Mouse (Mus musculus): ENCODE measurements at regions not wholly inside any gene's neighbourhood (a gene's known extent, or its start where the extent isn't known, plus 50 kb on each side); places are given as distances from the start of the nearest gene placed in this dataset.

- DNase-seq (ENCODE audit: low spot score), result no peak
- Histone ChIP-seq H3K4me3 (ENCODE audit: low read depth, low read length) (no peak overlapping the region), H3K9me3 (ENCODE audit: control insufficient read depth, low read length) (no peaks in the 10 kb centered on the region), H3K36me3 (ENCODE audit: control insufficient read depth, insufficient read depth, low read length) (no peaks in the 10 kb centered on the region), H3K4me2 (ENCODE audit: low read length) (no peak overlapping the region), H3K27me3 (replicated peaks; ENCODE audit: control insufficient read depth, insufficient read depth, low read length) (no peaks in the 10 kb centered on the region), H3K4me1 (replicated peaks; ENCODE audit: control insufficient read depth, insufficient read depth, low read length) (0 out of 2 replicates have a peak, but pooled peaks cover 3% of the 10 kb centered on the region), H3K27ac (ENCODE audit: low read depth) (no peak overlapping the region), H3K9ac (ENCODE audit: low read length) (no peak overlapping the region)
- 43% methylated on average over 3 of the region's 3 CpGs for WGBS
- ATAC-seq (replicated peaks; ENCODE audit: low FRiP score, low TSS enrichment, low read depth), result no peak
Observed at GRCm38 (mm10) chr12:9898420-9898819, 328.5 kb downstream of the Osr1 start.

GRCm38 (mm10) chr12:9901948-9902347 lies 332.0 kb downstream of the Osr1 start:
- no peak overlapping the region for H3K4me2 ChIP-seq (ENCODE audit: low read length)
- no peak overlapping the region for H3K9ac ChIP-seq (ENCODE audit: low read length)
- 25% methylated on average over 2 of the region's 2 CpGs for WGBS
- no peak for DNase-seq (ENCODE audit: low spot score)
- no peak overlapping the region for H3K27ac ChIP-seq (ENCODE audit: low read depth)
- no peaks in the 10 kb centered on the region for H3K27me3 ChIP-seq (replicated peaks; ENCODE audit: control insufficient read depth, insufficient read depth, low read length)
- no peaks in the 10 kb centered on the region for H3K36me3 ChIP-seq (ENCODE audit: control insufficient read depth, insufficient read depth, low read length)
- no peak overlapping the region for H3K4me3 ChIP-seq (ENCODE audit: low read depth, low read length)
- 0 out of 2 replicates have a peak, but pooled peaks cover 3% of the 10 kb centered on the region for H3K4me1 ChIP-seq (replicated peaks; ENCODE audit: control insufficient read depth, insufficient read depth, low read length)
- no peak for ATAC-seq (replicated peaks; ENCODE audit: low FRiP score, low TSS enrichment, low read depth)
- no peaks in the 10 kb centered on the region for H3K9me3 ChIP-seq (ENCODE audit: control insufficient read depth, low read length)

- Histone ChIP-seq H3K4me2 (ENCODE audit: low read length) (no peak overlapping the region), H3K36me3 (ENCODE audit: control insufficient read depth, insufficient read depth, low read length) (no peaks in the 10 kb centered on the region)
- ATAC-seq (replicated peaks; ENCODE audit: low FRiP score, low TSS enrichment, low read depth), result no peak
Observed at GRCm38 (mm10) chr12:9903702-9904231, 333.9 kb downstream of the Osr1 start.

DNA sequence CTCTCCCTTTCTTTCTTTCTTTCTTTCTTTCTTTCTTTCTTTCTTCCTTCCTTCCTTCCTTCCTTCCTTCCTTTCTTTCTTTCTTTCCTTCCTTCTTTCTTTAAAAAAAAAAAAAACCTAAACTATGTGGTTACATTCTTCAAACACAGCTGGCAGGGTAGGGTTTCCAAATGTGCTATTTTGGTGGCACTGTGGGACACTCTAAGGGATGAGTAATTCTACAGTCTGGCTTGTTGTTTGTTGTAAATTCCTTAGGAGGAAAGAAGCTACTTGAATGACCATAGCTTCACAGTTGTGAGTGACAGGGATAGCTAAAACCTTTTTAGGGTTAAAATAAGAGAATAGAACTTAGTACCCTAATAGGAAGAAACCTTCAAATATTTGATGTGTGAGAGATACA lies 342.4 kb downstream of the Osr1 start:
- H3K36me3 ChIP-seq (ENCODE audit: control insufficient read depth, insufficient read depth, low read length), result no peaks in the 10 kb centered on the region
- ATAC-seq (replicated peaks; ENCODE audit: low FRiP score, low TSS enrichment, low read depth), result no peak
- H3K9ac ChIP-seq (ENCODE audit: low read length), result no peak overlapping the region
- no peaks in the 10 kb centered on the region; the same call in 1 of the 2 replicates for H3K4me1 ChIP-seq (replicated peaks; ENCODE audit: control insufficient read depth, insufficient read depth, low read length)
- H3K27ac ChIP-seq (ENCODE audit: low read depth), result no peak overlapping the region
- DNase-seq (ENCODE audit: low spot score), result no peak
- H3K4me3 ChIP-seq (ENCODE audit: low read depth, low read length), result no peak overlapping the region
- no peaks in the 10 kb centered on the region for H3K9me3 ChIP-seq (ENCODE audit: control insufficient read depth, low read length)
- H3K27me3 ChIP-seq (replicated peaks; ENCODE audit: control insufficient read depth, insufficient read depth, low read length), result no peaks in the 10 kb centered on the region
- no peak overlapping the region for H3K4me2 ChIP-seq (ENCODE audit: low read length)

More at GRCm38 (mm10) chr12:9903702-9904231, 333.9 kb downstream of the Osr1 start:
- Histone ChIP-seq H3K4me3 (ENCODE audit: low read depth, low read length) (no peak overlapping the region), H3K4me1 (replicated peaks; ENCODE audit: control insufficient read depth, insufficient read depth, low read length) (0 out of 2 replicates have a peak, but pooled peaks cover 3% of the 10 kb centered on the region), H3K27ac (ENCODE audit: low read depth) (no peak overlapping the region), H3K9me3 (ENCODE audit: control insufficient read depth, low read length) (no peaks in the 10 kb centered on the region), H3K27me3 (replicated peaks; ENCODE audit: control insufficient read depth, insufficient read depth, low read length) (no peaks in the 10 kb centered on the region), H3K9ac (ENCODE audit: low read length) (no peak overlapping the region)
- DNase-seq (ENCODE audit: low spot score), result no peak
- 34% methylated on average over 2 of the region's 2 CpGs for WGBS

DNA sequence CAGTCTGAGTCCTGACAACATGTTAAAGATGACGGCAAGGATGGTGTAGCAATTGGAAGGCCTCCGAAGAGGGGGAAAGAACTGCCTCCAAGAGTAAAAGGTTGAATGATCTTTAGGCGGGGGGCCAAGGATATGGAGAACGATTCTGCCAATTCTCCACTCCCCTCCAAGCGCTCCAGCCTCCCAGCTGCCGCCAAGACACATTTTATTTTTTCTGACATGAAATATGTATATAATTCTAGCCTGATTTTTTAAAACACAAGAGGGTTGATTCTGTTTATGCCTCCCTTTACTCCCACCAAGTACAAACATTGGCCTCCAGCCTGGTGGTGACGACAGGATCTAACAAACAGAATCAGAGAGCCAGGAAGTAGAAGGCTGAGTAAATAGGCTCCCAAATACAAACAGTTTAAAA lies 345.8 kb downstream of the Osr1 start:
- DNase-seq (ENCODE audit: low spot score), result no peak
- Histone ChIP-seq H3K4me1 (replicated peaks; ENCODE audit: control insufficient read depth, insufficient read depth, low read length) (no peaks in the 10 kb centered on the region; the same call in 1 of the 2 replicates), H3K9me3 (ENCODE audit: control insufficient read depth, low read length) (no peaks in the 10 kb centered on the region), H3K9ac (ENCODE audit: low read length) (no peak overlapping the region), H3K27ac (ENCODE audit: low read depth) (no peak overlapping the region), H3K27me3 (replicated peaks; ENCODE audit: control insufficient read depth, insufficient read depth, low read length) (no peaks in the 10 kb centered on the region), H3K36me3 (ENCODE audit: control insufficient read depth, insufficient read depth, low read length) (no peaks in the 10 kb centered on the region), H3K4me3 (ENCODE audit: low read depth, low read length) (no peak overlapping the region), H3K4me2 (ENCODE audit: low read length) (no peak overlapping the region)
- ATAC-seq (replicated peaks; ENCODE audit: low FRiP score, low TSS enrichment, low read depth), result no peak
- 44% methylated on average over 7 of the region's 7 CpGs for WGBS

DNA sequence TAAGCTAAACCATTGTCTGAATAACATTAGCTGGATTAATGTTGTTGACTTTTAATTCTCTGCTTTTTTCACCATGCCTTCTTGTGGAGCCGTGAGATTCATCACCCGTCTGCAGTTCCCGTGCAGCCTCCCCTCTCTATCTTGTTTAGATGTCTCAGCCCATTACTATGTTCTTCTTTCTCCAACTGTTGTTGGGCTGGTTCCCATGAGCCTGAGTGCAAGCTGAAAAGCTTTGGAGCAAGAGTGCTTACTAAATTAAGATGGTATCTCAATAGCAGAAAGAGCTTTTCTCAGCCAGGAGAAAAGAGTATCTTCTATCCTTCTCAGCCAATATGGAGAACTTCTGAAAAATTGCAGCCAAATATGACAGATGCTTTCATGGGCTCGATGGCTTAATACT lies 348.1 kb downstream of the Osr1 start:
- no peaks in the 10 kb centered on the region; the same call in 1 of the 2 replicates for H3K4me1 ChIP-seq (replicated peaks; ENCODE audit: control insufficient read depth, insufficient read depth, low read length)
- ATAC-seq (replicated peaks; ENCODE audit: low FRiP score, low TSS enrichment, low read depth) (no peak), DNase-seq (ENCODE audit: low spot score) (no peak)
- H3K36me3 ChIP-seq (ENCODE audit: control insufficient read depth, insufficient read depth, low read length), result no peaks in the 10 kb centered on the region
- no peaks in the 10 kb centered on the region for H3K9me3 ChIP-seq (ENCODE audit: control insufficient read depth, low read length)
- H3K27me3 ChIP-seq (replicated peaks; ENCODE audit: control insufficient read depth, insufficient read depth, low read length), result no peaks in the 10 kb centered on the region
- no peak overlapping the region for H3K4me3 ChIP-seq (ENCODE audit: low read depth, low read length)
- H3K9ac ChIP-seq (ENCODE audit: low read length), result no peak overlapping the region
- 80% methylated on average over 4 of the region's 4 CpGs for WGBS
- no peak overlapping the region for H3K27ac ChIP-seq (ENCODE audit: low read depth)
- no peak overlapping the region for H3K4me2 ChIP-seq (ENCODE audit: low read length)

DNA sequence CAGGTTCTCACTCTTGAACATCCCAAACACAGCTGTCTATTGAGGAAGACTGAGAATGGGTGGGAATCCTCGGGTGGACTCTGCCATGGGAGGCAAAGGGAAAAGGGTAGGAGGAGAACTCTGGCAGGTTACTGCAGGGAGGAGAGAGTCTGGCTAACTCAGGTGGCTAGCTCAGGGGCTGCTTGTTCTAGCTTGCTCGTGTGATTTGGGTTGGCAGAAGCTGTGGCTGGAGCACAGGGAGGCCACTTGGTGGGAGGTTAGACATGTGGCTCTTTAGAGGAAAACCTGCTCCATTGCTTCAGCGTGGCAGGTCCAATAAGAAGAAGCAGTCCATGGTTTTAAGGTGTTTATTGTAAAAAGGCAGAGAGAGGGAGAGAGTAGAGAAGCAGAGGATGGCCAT lies 349.1 kb downstream of the Osr1 start:
- 70% methylated on average over 3 of the region's 3 CpGs for WGBS
- DNase-seq (ENCODE audit: low spot score), result no peak
- no peak overlapping the region for H3K4me2 ChIP-seq (ENCODE audit: low read length)

GRCm38 (mm10) chr12:9919433-9919832 lies 349.5 kb downstream of the Osr1 start:
- no peak for ATAC-seq (replicated peaks; ENCODE audit: low FRiP score, low TSS enrichment, low read depth)

More for the DNA sequence above, 349.1 kb downstream of the Osr1 start:
- Histone ChIP-seq H3K9me3 (ENCODE audit: control insufficient read depth, low read length) (no peaks in the 10 kb centered on the region), H3K4me1 (replicated peaks; ENCODE audit: control insufficient read depth, insufficient read depth, low read length) (no peaks in the 10 kb centered on the region; the same call in 1 of the 2 replicates), H3K4me3 (ENCODE audit: low read depth, low read length) (no peak overlapping the region), H3K27me3 (replicated peaks; ENCODE audit: control insufficient read depth, insufficient read depth, low read length) (no peaks in the 10 kb centered on the region), H3K27ac (ENCODE audit: low read depth) (no peak overlapping the region), H3K36me3 (ENCODE audit: control insufficient read depth, insufficient read depth, low read length) (no peaks in the 10 kb centered on the region), H3K9ac (ENCODE audit: low read length) (no peak overlapping the region)
- no peak for ATAC-seq (replicated peaks; ENCODE audit: low FRiP score, low TSS enrichment, low read depth)

DNA sequence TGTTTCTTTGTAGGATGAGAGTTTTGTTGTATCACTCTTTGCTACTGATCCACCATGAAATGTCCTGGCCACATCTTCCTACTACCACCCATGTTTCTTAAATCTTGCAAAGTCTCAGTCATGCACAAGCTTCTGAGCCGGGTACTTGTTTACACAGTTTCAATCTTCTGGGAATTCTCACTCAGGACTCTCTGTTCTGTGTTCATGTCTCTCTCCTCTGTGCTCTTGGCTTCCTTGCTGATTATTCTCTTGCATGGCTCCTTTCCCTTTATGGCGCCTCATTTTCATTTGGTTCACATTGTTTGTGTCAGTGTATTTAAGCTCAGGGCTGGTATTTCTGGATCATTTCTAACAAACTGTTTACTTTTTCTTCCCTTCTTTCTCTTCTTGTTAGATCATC lies 350.5 kb downstream of the Osr1 start:
- Histone ChIP-seq H3K36me3 (ENCODE audit: control insufficient read depth, insufficient read depth, low read length) (no peaks in the 10 kb centered on the region), H3K4me2 (ENCODE audit: low read length) (no peak overlapping the region), H3K4me1 (replicated peaks; ENCODE audit: control insufficient read depth, insufficient read depth, low read length) (no peaks in the 10 kb centered on the region; the same call in 1 of the 2 replicates), H3K9me3 (ENCODE audit: control insufficient read depth, low read length) (no peaks in the 10 kb centered on the region), H3K4me3 (ENCODE audit: low read depth, low read length) (no peak overlapping the region), H3K27me3 (replicated peaks; ENCODE audit: control insufficient read depth, insufficient read depth, low read length) (no peaks in the 10 kb centered on the region), H3K27ac (ENCODE audit: low read depth) (no peak overlapping the region), H3K9ac (ENCODE audit: low read length) (no peak overlapping the region)
- 64% methylated on average over 2 of the region's 2 CpGs for WGBS
- ATAC-seq (replicated peaks; ENCODE audit: low FRiP score, low TSS enrichment, low read depth) (no peak), DNase-seq (ENCODE audit: low spot score) (no peak)

More at GRCm38 (mm10) chr12:9919433-9919832, 349.5 kb downstream of the Osr1 start:
- no peak overlapping the region for H3K4me3 ChIP-seq (ENCODE audit: low read depth, low read length)
- H3K4me2 ChIP-seq (ENCODE audit: low read length), result no peak overlapping the region
- no peaks in the 10 kb centered on the region for H3K36me3 ChIP-seq (ENCODE audit: control insufficient read depth, insufficient read depth, low read length)
- no peaks in the 10 kb centered on the region for H3K27me3 ChIP-seq (replicated peaks; ENCODE audit: control insufficient read depth, insufficient read depth, low read length)
- H3K9ac ChIP-seq (ENCODE audit: low read length), result no peak overlapping the region
- H3K27ac ChIP-seq (ENCODE audit: low read depth), result no peak overlapping the region
- no peak for DNase-seq (ENCODE audit: low spot score)
- H3K4me1 ChIP-seq (replicated peaks; ENCODE audit: control insufficient read depth, insufficient read depth, low read length), result no peaks in the 10 kb centered on the region; the same call in 1 of the 2 replicates
- 81% methylated on average over 4 of the region's 4 CpGs for WGBS
- H3K9me3 ChIP-seq (ENCODE audit: control insufficient read depth, low read length), result no peaks in the 10 kb centered on the region

All from intestine, embryonic 14.5 days (tissue).